25 mouse cellular contexts compared by ENCODE assay signal in genomic region chr7:127425291-127425690, GRCm38 (mm10). TPM values are rescaled to one million over a fixed set of nuclear protein-coding genes. Genes with fewer than 3 reads are reported as not detected.
A peak's percentile ranks its signal among the peaks of the same experiment; 100 is the strongest.
DNase-seq lines count a peak whose midpoint lies in the region; ATAC-seq and TF ChIP-seq lines count a peak whose summit lies in the region.
"Had no signal": no experiment of that assay in that cellular context is flagged by ENCODE, and none has a peak within 500 bp of the region (broad histone marks: within the 10 kb centered on the region; RNA-seq: fewer than 3 reads in every experiment).

No protein-coding gene starts in this region.

- H3K4me1 ChIP-seq in kidney, embryonic 16.5 days (ENCODE audit: insufficient read depth, low read length), result peaks cover 9% of the 10 kb centered on the region
- H3K4me1 ChIP-seq in small intestine, adult 2 months (ENCODE audit: control insufficient read depth, insufficient read depth, insufficient read length, low read length), result peaks cover 10% of the 10 kb centered on the region

- H3K27ac ChIP-seq in kidney, embryonic 16.5 days (ENCODE audit: low read length), result no peak overlapping the region
- H3K27ac ChIP-seq in small intestine, adult 2 months (ENCODE audit: insufficient read depth, low read depth, low read length), result peak overlapping the region; percentile 41
- H3K27ac ChIP-seq: embryonic facial prominence, embryonic 10.5 days; embryonic facial prominence, embryonic 13.5 days; forebrain, embryonic 12.5 days; forebrain, embryonic 15.5 days; heart, adult 2 months; heart, embryonic 10.5 days; hindbrain, embryonic 12.5 days had no signal

- peak; percentile 42 for DNase-seq in kidney, adult 11 months
- DNase-seq in kidney, postnatal 10 days, result no peak
- peak; percentile 52 to 54 for DNase-seq in kidney, adult 8-10 months
- peak; percentile 14 for DNase-seq in kidney, postnatal 14 days
- DNase-seq in left cerebral cortex, postnatal 25 days (ENCODE audit: low spot score in 2 of 2), result no peak
- DNase-seq: adrenal gland, adult 8-10 months; adrenal gland, postnatal 25 days; cerebellum, adult 11-12 months; cerebellum, adult 8-10 months; cerebellum, postnatal 10 days; cerebellum, postnatal 36 days; embryo, embryonic 11 days; gastrocnemius, postnatal 10 days; gastrocnemius, postnatal 36 days; heart, adult 2 months had no signal

- no peak for TF ChIP-seq POLR2A in small intestine, adult 2 months (IDR thresholded peaks at IDR 0.05; ENCODE audit: low read depth, low read length)

- no peaks in the 10 kb centered on the region for H3K36me3 ChIP-seq in kidney, embryonic 16.5 days (ENCODE audit: insufficient read depth, low read length)
- no peaks in the 10 kb centered on the region for H3K36me3 ChIP-seq in small intestine, adult 2 months (ENCODE audit: control insufficient read depth, insufficient read depth, low read length)
- H3K36me3 ChIP-seq: embryonic facial prominence, embryonic 10.5 days; embryonic facial prominence, embryonic 13.5 days; forebrain, embryonic 12.5 days; forebrain, embryonic 15.5 days; hindbrain, embryonic 12.5 days had no signal

- no peak for ATAC-seq in kidney, embryonic 16.5 days (ENCODE audit: low FRiP score, low TSS enrichment)
- ATAC-seq: activated CD4-positive, CD25-positive, alpha-beta regulatory T cell, adult 4 months; forebrain, embryonic 15.5 days had no signal

- 95% methylated on average over 3 of the region's 3 CpGs for WGBS in kidney, embryonic 16.5 days
- 82% methylated on average over 3 of the region's 3 CpGs for WGBS in small intestine, adult 2 months

- no peaks in the 10 kb centered on the region for H3K9me3 ChIP-seq in kidney, embryonic 16.5 days (ENCODE audit: low read length)
- H3K9me3 ChIP-seq: embryonic facial prominence, embryonic 10.5 days; embryonic facial prominence, embryonic 13.5 days; forebrain, embryonic 12.5 days; forebrain, embryonic 15.5 days; heart, embryonic 10.5 days; hindbrain, embryonic 12.5 days had no signal

- H3K4me2 ChIP-seq in kidney, embryonic 16.5 days (replicated peaks; ENCODE audit: low read depth, low read length), result no peak overlapping the region
- H3K4me2 ChIP-seq: embryonic facial prominence, embryonic 13.5 days; forebrain, embryonic 12.5 days; forebrain, embryonic 15.5 days; hindbrain, embryonic 12.5 days had no signal

- intact Hi-C loops in left cerebral cortex, postnatal 25 days (cut with DNase I), result no loop called here

- H3K9ac ChIP-seq in kidney, embryonic 16.5 days (replicated peaks; ENCODE audit: low read length), result no peak overlapping the region
- H3K9ac ChIP-seq: embryonic facial prominence, embryonic 13.5 days; forebrain, embryonic 12.5 days; forebrain, embryonic 15.5 days; hindbrain, embryonic 12.5 days had no signal

- no peak overlapping the region for H3K4me3 ChIP-seq in kidney, embryonic 16.5 days (ENCODE audit: low read length)
- H3K4me3 ChIP-seq in small intestine, adult 2 months (ENCODE audit: low read depth, low read length), result no peak overlapping the region
- H3K4me3 ChIP-seq: embryonic facial prominence, embryonic 10.5 days; embryonic facial prominence, embryonic 13.5 days; erythroblast, embryonic 14.5 days; forebrain, embryonic 12.5 days; forebrain, embryonic 15.5 days; heart, adult 2 months; heart, embryonic 10.5 days; hindbrain, embryonic 12.5 days had no signal

- peaks cover 6% of the 10 kb centered on the region; the same call in 1 of the 2 replicates for H3K27me3 ChIP-seq in kidney, embryonic 16.5 days (ENCODE audit: insufficient read depth, low read length)
- H3K27me3 ChIP-seq in small intestine, adult 2 months (ENCODE audit: control insufficient read depth, insufficient read depth, low read length), result no peaks in the 10 kb centered on the region

- TF ChIP-seq CTCF in small intestine, adult 2 months (IDR thresholded peaks at IDR 0.05; ENCODE audit: extremely low read depth, insufficient read length, insufficient replicate concordance, low read depth, low read length), result no peak

RNA-seq across cellular contexts. Expression of gene Zfp688, which starts 3.4 kb away (rescaled TPM):
- 28.1 and 32.0 TPM in 2 replicates for polyA plus RNA-seq in kidney, embryonic 16.5 days (2015; fragmentation: Nextera tagmentation; extraction: Ambion mirVana)
- 14.1 and 29.6 TPM in 2 replicates for polyA plus RNA-seq in small intestine, adult 2 months (2012; rRNA removed)
- total RNA-seq in left cerebral cortex, postnatal 25 days (2021), result 10 to 100 TPM; 13.0 to 16.8 TPM

RNA-seq across cellular contexts. Expression of gene Zfp764, which starts 18.7 kb away (rescaled TPM):
- 9.0 and 9.5 TPM in 2 replicates for polyA plus RNA-seq in kidney, embryonic 16.5 days (2015; fragmentation: Nextera tagmentation; extraction: Ambion mirVana)
- 3.5 and 5.8 TPM in 2 replicates for polyA plus RNA-seq in small intestine, adult 2 months (2012; rRNA removed)
- 1 to 10 TPM; 4.5 TPM for total RNA-seq in left cerebral cortex, postnatal 25 days (2021)
- polyA plus RNA-seq: erythroblast, embryonic 14.5 days had no signal

RNA-seq across cellular contexts. Expression of gene Zfp689, which starts 23.7 kb away (rescaled TPM):
- 8.4 TPM in 2 replicates for polyA plus RNA-seq in kidney, embryonic 16.5 days (2015; fragmentation: Nextera tagmentation; extraction: Ambion mirVana)
- 2.0 and 2.9 TPM in 2 replicates for polyA plus RNA-seq in small intestine, adult 2 months (2012; rRNA removed)
- 1 to 10 TPM; 5.8 to 8.2 TPM for total RNA-seq in left cerebral cortex, postnatal 25 days (2021)

RNA-seq across cellular contexts. Expression of gene E430018J23Rik, which starts 31.9 kb away (rescaled TPM):
- polyA plus RNA-seq in kidney, embryonic 16.5 days (2015; fragmentation: Nextera tagmentation; extraction: Ambion mirVana), result 8.3 and 8.8 TPM in 2 replicates
- polyA plus RNA-seq in small intestine, adult 2 months (2012; rRNA removed), result 6.5 and 12.8 TPM in 2 replicates
- 1 to 10 TPM; 6.6 to 7.9 TPM for total RNA-seq in left cerebral cortex, postnatal 25 days (2021)
- polyA plus RNA-seq: erythroblast, embryonic 14.5 days had no signal

RNA-seq across cellular contexts. Expression of gene Prr14, which starts 34.1 kb away (rescaled TPM):
- polyA plus RNA-seq in kidney, embryonic 16.5 days (2015; fragmentation: Nextera tagmentation; extraction: Ambion mirVana), result 41.9 and 47.2 TPM in 2 replicates
- 30.3 and 81.2 TPM in 2 replicates for polyA plus RNA-seq in small intestine, adult 2 months (2012; rRNA removed)
- total RNA-seq in left cerebral cortex, postnatal 25 days (2021), result 10 to 100 TPM; 27.1 to 32.2 TPM

Comparison
In these comparisons a context has a peak if more than half of its experiments do, and no peak if none do; other contexts are left out.
1. DNase-seq: peak in kidney, adult 11 months (single experiment), kidney, adult 8-10 months (2 of 2) and kidney, postnatal 14 days (single experiment); none in kidney, postnatal 10 days (single experiment) and left cerebral cortex, postnatal 25 days (0 of 2).